Mouse (Mus musculus) CH12.LX (cell line): ENCODE results near the gene Junb.
A peak's percentile ranks its signal among the peaks of the same experiment; 100 is the strongest.

Experiments
- CHD2 ChIP-seq: IDR thresholded peaks from 2 replicates; pipeline ENCODE4 v1.6.1; 2011; ENCODE audit warnings: low read length, improper control_type of control experiment
- CTCF ChIP-seq, 2 experiments: IDR thresholded peaks in 1 of 2; conservative IDR thresholded peaks in 1 of 2; 2 replicates each; pipeline ENCODE4 v1.5.1; 2011 to 2012; ENCODE audit warnings: low read depth in 2 of 2, low read length in 2 of 2, improper control_type of control experiment in 1 of 2, inconsistent platforms in 1 of 2, mild to moderate bottlenecking in 1 of 2, moderate library complexity in 1 of 2
- E2F4 ChIP-seq: IDR thresholded peaks from 2 replicates; pipeline ENCODE4 v1.6.1; 2011; ENCODE audit warnings: low read depth, low read length, improper control_type of control experiment; ENCODE audit not compliant: insufficient replicate concordance
- EP300 ChIP-seq: IDR thresholded peaks from 2 replicates; pipeline ENCODE4 v1.6.1; 2011; ENCODE audit warnings: low read length, improper control_type of control experiment
- ETS1 ChIP-seq: conservative IDR thresholded peaks from 2 replicates; pipeline ENCODE4 v1.6.1; 2012; ENCODE audit warnings: low read depth, mild to moderate bottlenecking, inconsistent platforms, low read length, improper control_type of control experiment, moderate library complexity
- HCFC1 ChIP-seq: IDR thresholded peaks from 2 replicates; pipeline ENCODE4 v1.6.1; 2012; ENCODE audit warnings: low read depth, mild to moderate bottlenecking, inconsistent platforms, low read length, improper control_type of control experiment
- MAX ChIP-seq: IDR thresholded peaks from 2 replicates; pipeline ENCODE4 v1.6.1; 2011; ENCODE audit warnings: low read length, improper control_type of control experiment
- MAZ ChIP-seq: IDR thresholded peaks from 2 replicates; pipeline ENCODE4 v1.6.1; 2012; ENCODE audit warnings: low read depth, mild to moderate bottlenecking, inconsistent platforms, low read length, improper control_type of control experiment, moderate library complexity
- POLR2A ChIP-seq: IDR thresholded peaks from 2 replicates; pipeline ENCODE4 v1.6.1; 2011; ENCODE audit warnings: low read depth, mild to moderate bottlenecking, improper control_type of control experiment, low read length
- POLR2AphosphoS2 ChIP-seq: IDR thresholded peaks from 2 replicates; pipeline ENCODE4 v1.6.1; 2011; ENCODE audit warnings: low read depth, low read length, improper control_type of control experiment
- RCOR1 ChIP-seq: conservative IDR thresholded peaks from 2 replicates; pipeline ENCODE4 v1.6.1; 2012; ENCODE audit warnings: low read depth, mild to moderate bottlenecking, inconsistent platforms, low read length, improper control_type of control experiment
- ZC3H11A ChIP-seq: IDR thresholded peaks from 2 replicates; pipeline ENCODE4 v1.6.1; 2012; ENCODE audit warnings: low read depth, mild to moderate bottlenecking, inconsistent platforms, low read length, improper control_type of control experiment

DNA sequence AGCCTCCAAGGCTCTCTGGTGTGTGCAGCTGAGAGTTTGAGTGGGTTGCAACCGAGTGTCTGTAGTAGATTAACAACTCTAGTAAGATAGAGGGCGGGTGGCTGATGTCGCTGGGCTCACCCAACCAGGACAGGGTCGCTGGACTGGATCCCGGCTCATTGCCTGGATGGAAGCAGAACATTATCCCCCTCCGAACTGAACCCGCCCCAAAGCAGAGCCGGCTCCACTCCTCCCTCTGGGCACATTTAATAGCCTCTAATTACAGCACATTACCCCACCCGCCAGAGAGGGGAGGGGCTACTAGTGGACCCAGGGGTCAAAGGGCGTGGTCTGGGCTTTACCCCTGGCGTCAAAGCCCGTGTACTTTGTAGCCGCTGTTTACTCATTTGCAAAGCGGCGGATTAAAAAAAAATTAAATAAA, 10.8 kb upstream of the Junb start:
- TF ChIP-seq ETS1 (no peak), MAX (no peak), HCFC1 (no peak), ZC3H11A (no peak), MAZ (0 out of 2 replicates have a peak, but pooled peaks have one; percentile 10), CTCF (conservative IDR thresholded peaks at IDR 0.05 in 1 of 2, IDR thresholded peaks at IDR 0.05 in 1 of 2; ENCODE audit: low read depth in 2 of 2, low read length in 2 of 2) (no peak), POLR2A (no peak), RCOR1 (no peak), E2F4 (no peak), POLR2AphosphoS2 (no peak), CHD2 (no peak), EP300 (no peak)
